Mouse (Mus musculus): Measurements from ENCODE around the gene Trappc1. TPM values are rescaled to one million over a fixed set of nuclear protein-coding genes. Genes with fewer than 3 reads are reported as not detected.
A peak's percentile ranks its signal among the peaks of the same experiment; 100 is the strongest.
"Not testable (repeated sequence)": the region's sequence is repeated elsewhere in the genome, so short reads cannot be mapped to it uniquely, and the experiment has no call there.

The Trappc1 gene
- polyA plus RNA-seq, 1 experiment from 2014 or later = 143 TPM

GRCm38 (mm10) chr11:69298231-69298630 is 25.5 kb upstream of the Trappc1 start:
- Histone ChIP-seq H3K27ac (ENCODE audit: low read depth) (no peak overlapping the region), H3K9ac (no peak overlapping the region), H3K4me3 (ENCODE audit: low read depth, low read length) (no peak overlapping the region), H3K9me3 (ENCODE audit: low read depth, low read length) (no peaks in the 10 kb centered on the region), H3K36me3 (ENCODE audit: insufficient read depth) (peaks cover 35% of the 10 kb centered on the region), H3K4me1 (ENCODE audit: insufficient read depth) (no peaks in the 10 kb centered on the region), H3K27me3 (ENCODE audit: insufficient read depth, low read length) (no peaks in the 10 kb centered on the region), H3K4me2 (no peak overlapping the region)
- ATAC-seq (ENCODE audit: insufficient read depth) = no peak
- no peak for TF ChIP-seq CTCF (IDR thresholded peaks at IDR 0.05; ENCODE audit: low read depth)
- no peak for DNase-seq
- 72% methylated on average over 7 of the region's 7 CpGs for whole genome bisulfite sequencing

GRCm38 (mm10) chr11:69302817-69303216 is 21.0 kb upstream of the Trappc1 start:
- Histone ChIP-seq H3K27me3 (ENCODE audit: insufficient read depth, low read length) (no peaks in the 10 kb centered on the region), H3K4me3 (ENCODE audit: low read depth, low read length) (no peak overlapping the region), H3K9ac (no peak overlapping the region), H3K27ac (ENCODE audit: low read depth) (no peak overlapping the region), H3K36me3 (ENCODE audit: insufficient read depth) (peaks cover 71% of the 10 kb centered on the region), H3K4me2 (no peak overlapping the region), H3K4me1 (ENCODE audit: insufficient read depth) (no peaks in the 10 kb centered on the region), H3K9me3 (ENCODE audit: low read depth, low read length) (no peaks in the 10 kb centered on the region)
- no peak for ATAC-seq (ENCODE audit: insufficient read depth)
- no peak for TF ChIP-seq CTCF (IDR thresholded peaks at IDR 0.05; ENCODE audit: low read depth)
- no peak for DNase-seq
- 82% methylated on average over 7 of the region's 7 CpGs for WGBS

GRCm38 (mm10) chr11:69305291-69305690 is 18.5 kb upstream of the Trappc1 start:
- Histone ChIP-seq H3K36me3 (ENCODE audit: insufficient read depth) (peaks cover 87% of the 10 kb centered on the region), H3K4me3 (ENCODE audit: low read depth, low read length) (no peak overlapping the region), H3K9me3 (ENCODE audit: low read depth, low read length) (no peaks in the 10 kb centered on the region), H3K27ac (ENCODE audit: low read depth) (no peak overlapping the region), H3K4me1 (ENCODE audit: insufficient read depth) (no peaks in the 10 kb centered on the region), H3K27me3 (ENCODE audit: insufficient read depth, low read length) (no peaks in the 10 kb centered on the region), H3K4me2 (no peak overlapping the region), H3K9ac (no peak overlapping the region)
- DNase-seq (no peak), ATAC-seq (ENCODE audit: insufficient read depth) (no peak)
- 90% methylated on average over 9 of the region's 9 CpGs for WGBS
- TF ChIP-seq CTCF (IDR thresholded peaks at IDR 0.05; ENCODE audit: low read depth) = no peak

GRCm38 (mm10) chr11:69306039-69306438 is 17.7 kb upstream of the Trappc1 start:
- no peaks in the 10 kb centered on the region for H3K4me1 ChIP-seq (ENCODE audit: insufficient read depth)
- H3K4me3 ChIP-seq (ENCODE audit: low read depth, low read length) = no peak overlapping the region
- no peak overlapping the region for H3K27ac ChIP-seq (ENCODE audit: low read depth)
- no peaks in the 10 kb centered on the region for H3K27me3 ChIP-seq (ENCODE audit: insufficient read depth, low read length)
- no peak for ATAC-seq (ENCODE audit: insufficient read depth)
- H3K36me3 ChIP-seq (ENCODE audit: insufficient read depth) = peaks cover 94% of the 10 kb centered on the region
- H3K9me3 ChIP-seq (ENCODE audit: low read depth, low read length) = no peaks in the 10 kb centered on the region
- H3K9ac ChIP-seq = no peak overlapping the region
- no peak for TF ChIP-seq CTCF (IDR thresholded peaks at IDR 0.05; ENCODE audit: low read depth)
- no peak overlapping the region for H3K4me2 ChIP-seq
- 89% methylated on average over 2 of the region's 2 CpGs for WGBS
- no peak for DNase-seq

GRCm38 (mm10) chr11:69311266-69311665 is 12.5 kb upstream of the Trappc1 start:
- DNase-seq (no peak), ATAC-seq (ENCODE audit: insufficient read depth) (no peak)
- Histone ChIP-seq H3K4me2 (no peak overlapping the region), H3K9ac (no peak overlapping the region), H3K27ac (ENCODE audit: low read depth) (no peak overlapping the region), H3K4me1 (ENCODE audit: insufficient read depth) (no peaks in the 10 kb centered on the region), H3K27me3 (ENCODE audit: insufficient read depth, low read length) (no peaks in the 10 kb centered on the region), H3K9me3 (ENCODE audit: low read depth, low read length) (no peaks in the 10 kb centered on the region), H3K4me3 (ENCODE audit: low read depth, low read length) (no peak overlapping the region), H3K36me3 (ENCODE audit: insufficient read depth) (peaks cover 81% of the 10 kb centered on the region)
- no peak for TF ChIP-seq CTCF (IDR thresholded peaks at IDR 0.05; ENCODE audit: low read depth)
- WGBS = 74% methylated on average over 7 of the region's 7 CpGs

- Histone ChIP-seq H3K36me3 (ENCODE audit: insufficient read depth) (peaks cover 72% of the 10 kb centered on the region), H3K4me2 (no peak overlapping the region), H3K9me3 (ENCODE audit: low read depth, low read length) (no peaks in the 10 kb centered on the region)
Observed at GRCm38 (mm10) chr11:69316361-69316760, 7.4 kb upstream of the Trappc1 start.

GRCm38 (mm10) chr11:69318000-69318399 is 5.8 kb upstream of the Trappc1 start:
- not testable (repeated sequence) for H3K9ac ChIP-seq; DNase-seq; H3K27me3 ChIP-seq (ENCODE audit: insufficient read depth, low read length); H3K9me3 ChIP-seq (ENCODE audit: low read depth, low read length); H3K4me3 ChIP-seq (ENCODE audit: low read depth, low read length); H3K4me2 ChIP-seq; ATAC-seq (ENCODE audit: insufficient read depth); H3K27ac ChIP-seq (ENCODE audit: low read depth)
- H3K4me1 ChIP-seq (ENCODE audit: insufficient read depth) = peaks cover 14% of the 10 kb centered on the region
- peaks cover 64% of the 10 kb centered on the region for H3K36me3 ChIP-seq (ENCODE audit: insufficient read depth)
- 87% methylated on average over 3 of the region's 3 CpGs for WGBS

More at GRCm38 (mm10) chr11:69316361-69316760, 7.4 kb upstream of the Trappc1 start:
- no peaks in the 10 kb centered on the region for H3K27me3 ChIP-seq (ENCODE audit: insufficient read depth, low read length)
- DNase-seq (no peak), ATAC-seq (ENCODE audit: insufficient read depth) (no peak)
- H3K4me1 ChIP-seq (ENCODE audit: insufficient read depth) = no peaks in the 10 kb centered on the region
- H3K27ac ChIP-seq (ENCODE audit: low read depth) = no peak overlapping the region
- no peak for TF ChIP-seq CTCF (IDR thresholded peaks at IDR 0.05; ENCODE audit: low read depth)
- no peak overlapping the region for H3K4me3 ChIP-seq (ENCODE audit: low read depth, low read length)
- 97% methylated on average over 6 of the region's 6 CpGs for WGBS
- no peak overlapping the region for H3K9ac ChIP-seq

- Histone ChIP-seq H3K27me3 (ENCODE audit: insufficient read depth, low read length) (peaks cover 3% of the 10 kb centered on the region), H3K4me2 (peak overlapping the region; percentile 76), H3K9ac (peak overlapping the region; percentile 82), H3K27ac (ENCODE audit: low read depth) (no peak overlapping the region), H3K4me3 (ENCODE audit: low read depth, low read length) (no peak overlapping the region), H3K4me1 (ENCODE audit: insufficient read depth) (peaks cover 19% of the 10 kb centered on the region), H3K9me3 (ENCODE audit: low read depth, low read length) (no peaks in the 10 kb centered on the region), H3K36me3 (ENCODE audit: insufficient read depth) (peaks cover 42% of the 10 kb centered on the region)
- TF ChIP-seq CTCF (IDR thresholded peaks at IDR 0.05; ENCODE audit: low read depth) = no peak
- DNase-seq (no peak), ATAC-seq (ENCODE audit: insufficient read depth) (no peak)
- 88% methylated on average over 6 of the region's 6 CpGs for WGBS
Observed at GRCm38 (mm10) chr11:69321580-69321979, 2.2 kb upstream of the Trappc1 start.

Data from lung, embryonic 14.5 days (tissue).